Mouse (Mus musculus): ENCODE measurements around the gene Krt20. TPM values are rescaled to one million over a fixed set of nuclear protein-coding genes. Genes with fewer than 3 reads are reported as not detected.

The Krt20 gene
- total and polyA plus RNA-seq, 2 experiments from 2014 or later: 0.11 TPM; not detected in 1

GRCm38 (mm10) chr11:99398084-99398483, 39.9 kb downstream of the Krt20 start:
- WGBS: 71% methylated on average over 3 of the region's 3 CpGs
- no peak for TF ChIP-seq CTCF (IDR thresholded peaks at IDR 0.05; ENCODE audit: low read depth)
- Histone ChIP-seq H3K9me3 (ENCODE audit: low read length) (no peaks in the 10 kb centered on the region), H3K36me3 (ENCODE audit: insufficient read depth, low read length) (no peaks in the 10 kb centered on the region), H3K9ac (replicated peaks; ENCODE audit: low read length) (no peak overlapping the region), H3K27me3 (ENCODE audit: insufficient read depth, low read length) (no peaks in the 10 kb centered on the region), H3K4me1 (ENCODE audit: insufficient read depth, low read length) (no peaks in the 10 kb centered on the region), H3K4me3 (ENCODE audit: low read length) (no peak overlapping the region), H3K27ac (no peak overlapping the region), H3K4me2 (ENCODE audit: low read depth, low read length) (no peak overlapping the region)
- DNase-seq (ENCODE audit: low spot score): no peak
- ATAC-seq: no peak

- no peaks in the 10 kb centered on the region for H3K9me3 ChIP-seq (ENCODE audit: low read length)
- no peaks in the 10 kb centered on the region for H3K4me1 ChIP-seq (ENCODE audit: insufficient read depth, low read length)
- WGBS: 88% methylated on average over 2 of the region's 2 CpGs
- H3K27me3 ChIP-seq (ENCODE audit: insufficient read depth, low read length): no peaks in the 10 kb centered on the region
- H3K36me3 ChIP-seq (ENCODE audit: insufficient read depth, low read length): no peaks in the 10 kb centered on the region
- H3K4me3 ChIP-seq (ENCODE audit: low read length): no peak overlapping the region
- no peak for ATAC-seq
- no peak for TF ChIP-seq CTCF (IDR thresholded peaks at IDR 0.05; ENCODE audit: low read depth)
- H3K9ac ChIP-seq (replicated peaks; ENCODE audit: low read length): no peak overlapping the region
- H3K4me2 ChIP-seq (ENCODE audit: low read depth, low read length): no peak overlapping the region
- no peak for DNase-seq (ENCODE audit: low spot score)
- no peak overlapping the region for H3K27ac ChIP-seq
Observed at GRCm38 (mm10) chr11:99396661-99397060, 41.3 kb downstream of the Krt20 start.

- WGBS: 52% methylated on average over 3 of the region's 3 CpGs
- Histone ChIP-seq H3K27me3 (ENCODE audit: insufficient read depth, low read length) (no peaks in the 10 kb centered on the region), H3K9ac (replicated peaks; ENCODE audit: low read length) (no peak overlapping the region), H3K4me3 (ENCODE audit: low read length) (no peak overlapping the region), H3K9me3 (ENCODE audit: low read length) (no peaks in the 10 kb centered on the region), H3K4me1 (ENCODE audit: insufficient read depth, low read length) (no peaks in the 10 kb centered on the region), H3K4me2 (ENCODE audit: low read depth, low read length) (no peak overlapping the region), H3K27ac (no peak overlapping the region), H3K36me3 (ENCODE audit: insufficient read depth, low read length) (no peaks in the 10 kb centered on the region)
- no peak for ATAC-seq
- TF ChIP-seq CTCF (IDR thresholded peaks at IDR 0.05; ENCODE audit: low read depth): no peak
- DNase-seq (ENCODE audit: low spot score): peak; percentile 14
Observed at GRCm38 (mm10) chr11:99396034-99396433, 41.9 kb downstream of the Krt20 start.

- DNase-seq (ENCODE audit: low spot score) (no peak), ATAC-seq (no peak)
- no peaks in the 10 kb centered on the region for H3K4me1 ChIP-seq (ENCODE audit: insufficient read depth, low read length)
- H3K36me3 ChIP-seq (ENCODE audit: insufficient read depth, low read length): no peaks in the 10 kb centered on the region
- H3K4me2 ChIP-seq (ENCODE audit: low read depth, low read length): no peak overlapping the region
- no peaks in the 10 kb centered on the region for H3K27me3 ChIP-seq (ENCODE audit: insufficient read depth, low read length)
- H3K9me3 ChIP-seq (ENCODE audit: low read length): no peaks in the 10 kb centered on the region
- no peak overlapping the region for H3K9ac ChIP-seq (replicated peaks; ENCODE audit: low read length)
- 72% methylated on average over 10 of the region's 10 CpGs for whole genome bisulfite sequencing
- TF ChIP-seq CTCF (IDR thresholded peaks at IDR 0.05; ENCODE audit: low read depth): no peak
- no peak overlapping the region for H3K27ac ChIP-seq
- no peak overlapping the region for H3K4me3 ChIP-seq (ENCODE audit: low read length)
Observed at GRCm38 (mm10) chr11:99392492-99392891, 45.5 kb downstream of the Krt20 start.

GRCm38 (mm10) chr11:99391375-99391774, 46.6 kb downstream of the Krt20 start:
- no peak for TF ChIP-seq CTCF (IDR thresholded peaks at IDR 0.05; ENCODE audit: low read depth)
- Histone ChIP-seq H3K9ac (replicated peaks; ENCODE audit: low read length) (no peak overlapping the region), H3K27me3 (ENCODE audit: insufficient read depth, low read length) (no peaks in the 10 kb centered on the region), H3K9me3 (ENCODE audit: low read length) (no peaks in the 10 kb centered on the region), H3K36me3 (ENCODE audit: insufficient read depth, low read length) (no peaks in the 10 kb centered on the region), H3K4me1 (ENCODE audit: insufficient read depth, low read length) (no peaks in the 10 kb centered on the region), H3K27ac (no peak overlapping the region), H3K4me2 (ENCODE audit: low read depth, low read length) (no peak overlapping the region), H3K4me3 (ENCODE audit: low read length) (no peak overlapping the region)
- DNase-seq (ENCODE audit: low spot score): no peak
- ATAC-seq: no peak
- WGBS: 82% methylated on average over 6 of the region's 6 CpGs

- ATAC-seq (no peak), DNase-seq (ENCODE audit: low spot score) (no peak)
- Histone ChIP-seq H3K4me2 (ENCODE audit: low read depth, low read length) (no peak overlapping the region), H3K27ac (no peak overlapping the region), H3K27me3 (ENCODE audit: insufficient read depth, low read length) (no peaks in the 10 kb centered on the region), H3K9ac (replicated peaks; ENCODE audit: low read length) (no peak overlapping the region), H3K9me3 (ENCODE audit: low read length) (no peaks in the 10 kb centered on the region), H3K4me3 (ENCODE audit: low read length) (no peak overlapping the region), H3K36me3 (ENCODE audit: insufficient read depth, low read length) (no peaks in the 10 kb centered on the region), H3K4me1 (ENCODE audit: insufficient read depth, low read length) (no peaks in the 10 kb centered on the region)
- WGBS: 80% methylated on average over 7 of the region's 7 CpGs
- no peak for TF ChIP-seq CTCF (IDR thresholded peaks at IDR 0.05; ENCODE audit: low read depth)
Observed at GRCm38 (mm10) chr11:99390866-99391265, 47.1 kb downstream of the Krt20 start.

- WGBS: 89% methylated on average over 4 of the region's 4 CpGs
- H3K4me2 ChIP-seq (ENCODE audit: low read depth, low read length): no peak within 1 kb of the TSS
- DNase-seq (ENCODE audit: low spot score) (no peak), ATAC-seq (no peak)
- no peaks in the 10 kb centered on the region for H3K36me3 ChIP-seq (ENCODE audit: insufficient read depth, low read length)
- H3K4me1 ChIP-seq (ENCODE audit: insufficient read depth, low read length): no peaks in the 10 kb centered on the region
- no peak within 1 kb of the TSS for H3K9ac ChIP-seq (replicated peaks; ENCODE audit: low read length)
- H3K27me3 ChIP-seq (ENCODE audit: insufficient read depth, low read length): no peaks in the 10 kb centered on the region
- H3K9me3 ChIP-seq (ENCODE audit: low read length): no peaks in the 10 kb centered on the region
- no peak within 1 kb of the TSS for H3K27ac ChIP-seq
- no peak for TF ChIP-seq CTCF (IDR thresholded peaks at IDR 0.05; ENCODE audit: low read depth)
- no peak within 1 kb of the TSS for H3K4me3 ChIP-seq (ENCODE audit: low read length)
Observed at GRCm38 (mm10) chr11:99389264-99389663, 48.7 kb downstream of the Krt20 start, which contains the start of gene Krt10. Gene Krt10, minus strand, starts transcription at chr11:99389364.
